Mouse (Mus musculus) lung, embryonic 15.5 days (tissue): ENCODE results near the gene Dlg4. TPM values are rescaled to one million over a fixed set of nuclear protein-coding genes. Genes with fewer than 3 reads are reported as not detected.

ENCODE experiments used
- ATAC-seq: fragments of 200-750 bp; cut with Nextera tagmentation; 2 replicates; pipeline ENCODE4 v1.8.0; 2017; ENCODE audit warnings: moderate number of reproducible peaks, borderline replicate concordance; ENCODE audit not compliant: low FRiP score, low TSS enrichment; ENCODE audit errors: extremely low read depth
- H3K27ac ChIP-seq: fragments of 300-500 bp; sonication (generic); 2 replicates; pipeline ENCODE4 v1.5.1; 2015; ENCODE audit warnings: moderate library complexity, mild to moderate bottlenecking, inconsistent platforms
- H3K27me3 ChIP-seq: fragments of 300-500 bp; sonication (generic); 2 replicates; pipeline ENCODE4 v1.6.1; 2015; ENCODE audit warnings: inconsistent platforms
- H3K36me3 ChIP-seq: fragments of 300-500 bp; sonication (generic); 2 replicates; pipeline ENCODE4 v1.6.1; 2015; ENCODE audit warnings: inconsistent platforms
- H3K4me1 ChIP-seq: fragments of 300-500 bp; sonication (generic); 2 replicates; pipeline ENCODE4 v1.6.1; 2015; ENCODE audit warnings: inconsistent platforms
- H3K4me2 ChIP-seq: fragments of 300-500 bp; sonication (generic); 2 replicates; pipeline ENCODE4 v1.6.1; 2015; ENCODE audit warnings: inconsistent platforms, mild to moderate bottlenecking, moderate library complexity
- H3K4me3 ChIP-seq: fragments of 300-500 bp; sonication (generic); 2 replicates; pipeline ENCODE4 v1.5.1; 2015; ENCODE audit warnings: mild to moderate bottlenecking, inconsistent platforms
- H3K9ac ChIP-seq: fragments of 300-500 bp; sonication (generic); 2 replicates; pipeline ENCODE4 v1.6.1; 2015; ENCODE audit warnings: inconsistent platforms
- H3K9me3 ChIP-seq: fragments of 300-500 bp; sonication (generic); 2 replicates; pipeline ENCODE4 v1.6.1; 2016; ENCODE audit warnings: inconsistent platforms
- WGBS: fragments of 180-500 bp; shearing (Covaris S2); methylation state at CpG from one replicate; pipeline ENCODE4 v1.1.7; 2015; 5-methylcytosine and 5-hydroxymethylcytosine counted together
- polyA plus RNA-seq: library from polyadenylated mRNA; unstranded; fragments of >200 nt; fragmentation: Nextera tagmentation; extraction: Ambion mirVana; gene quantifications from 2 replicates; pipeline ENCODE4 v1.2.1, GENCODE M21; 2015

The Dlg4 gene
- polyA plus RNA-seq, 1 experiment from 2014 or later, result 5.6 TPM

DNA sequence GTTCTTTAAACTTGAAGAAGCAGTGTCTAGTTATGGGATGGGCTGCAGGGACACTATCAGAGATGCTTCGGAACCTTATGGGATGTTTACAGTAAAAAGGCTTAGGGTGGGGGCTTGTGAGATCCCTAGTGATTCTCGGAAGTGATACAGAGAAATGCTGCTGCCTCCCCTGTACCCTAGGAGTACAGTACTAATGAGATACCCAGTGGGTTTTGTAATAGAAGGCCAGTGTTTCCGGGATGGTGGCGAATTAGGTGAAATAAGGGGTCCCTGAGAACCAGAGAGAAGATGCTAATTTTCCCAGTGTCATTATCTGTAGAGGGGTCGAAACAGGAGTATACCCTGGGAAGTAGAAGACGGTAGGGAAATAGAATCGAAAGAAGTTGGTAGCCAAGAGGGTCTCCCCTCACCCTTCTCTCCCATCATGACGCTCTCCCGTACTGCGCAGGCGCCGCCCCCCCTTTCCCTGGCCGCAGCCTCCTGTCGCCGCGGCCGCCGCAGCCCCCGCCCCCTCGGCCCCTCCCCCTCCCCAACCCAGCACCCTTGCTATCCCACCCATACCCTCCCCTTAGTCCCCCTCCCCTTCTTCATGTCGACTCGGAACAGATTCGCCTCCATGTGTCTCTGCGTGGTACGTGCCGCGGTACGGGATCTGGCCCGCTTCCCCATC is 6.9 kb downstream of the Dlg4 start:
- H3K27me3 ChIP-seq, result peaks cover 6% of the 10 kb centered on the region; the same call in 1 of the 2 replicates
- H3K4me1 ChIP-seq, result peaks cover 80% of the 10 kb centered on the region
- 5% methylated on average over 29 of the region's 29 CpGs for WGBS
- H3K9me3 ChIP-seq, result no peaks in the 10 kb centered on the region
- H3K4me3 ChIP-seq, result peak overlapping the region; percentile 35
- peak overlapping the region; percentile 59 for H3K4me2 ChIP-seq
- peak overlapping the region; percentile 18 for H3K9ac ChIP-seq
- H3K27ac ChIP-seq, result peak overlapping the region; percentile 10; the same call in 1 of the 2 replicates
- ATAC-seq, result no peak
- H3K36me3 ChIP-seq, result no peaks in the 10 kb centered on the region

DNA sequence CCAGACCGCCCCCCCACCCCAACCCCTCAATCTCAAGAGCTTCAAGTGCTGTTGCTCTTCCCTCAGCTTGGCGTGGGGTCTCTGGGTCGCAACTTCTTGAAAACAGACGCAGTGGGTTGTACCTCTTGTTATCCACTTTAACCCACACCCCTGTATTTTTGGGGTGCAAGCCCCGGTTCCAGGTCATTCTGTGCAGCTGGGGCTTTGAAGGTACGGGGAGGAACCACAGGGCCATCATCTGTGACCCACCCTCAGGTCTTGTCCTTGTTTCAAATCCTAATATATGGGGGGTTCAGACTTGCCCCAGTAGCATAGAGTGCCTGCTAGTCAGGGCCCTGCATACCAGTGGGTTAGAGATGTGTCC is 7.4 kb downstream of the Dlg4 start:
- no peak for ATAC-seq
- H3K4me3 ChIP-seq, result peak overlapping the region; percentile 35
- no peaks in the 10 kb centered on the region for H3K9me3 ChIP-seq
- peaks cover 80% of the 10 kb centered on the region for H3K4me1 ChIP-seq
- no peaks in the 10 kb centered on the region for H3K36me3 ChIP-seq
- peaks cover 6% of the 10 kb centered on the region; the same call in 1 of the 2 replicates for H3K27me3 ChIP-seq
- WGBS, result 16% methylated on average over 6 of the region's 6 CpGs
- H3K4me2 ChIP-seq, result peak overlapping the region; percentile 59
- H3K27ac ChIP-seq, result 0 out of 2 replicates have a peak overlapping the region, but pooled peaks have one; percentile 10
- H3K9ac ChIP-seq, result peak overlapping the region; percentile 18; the same call in 1 of the 2 replicates

DNA sequence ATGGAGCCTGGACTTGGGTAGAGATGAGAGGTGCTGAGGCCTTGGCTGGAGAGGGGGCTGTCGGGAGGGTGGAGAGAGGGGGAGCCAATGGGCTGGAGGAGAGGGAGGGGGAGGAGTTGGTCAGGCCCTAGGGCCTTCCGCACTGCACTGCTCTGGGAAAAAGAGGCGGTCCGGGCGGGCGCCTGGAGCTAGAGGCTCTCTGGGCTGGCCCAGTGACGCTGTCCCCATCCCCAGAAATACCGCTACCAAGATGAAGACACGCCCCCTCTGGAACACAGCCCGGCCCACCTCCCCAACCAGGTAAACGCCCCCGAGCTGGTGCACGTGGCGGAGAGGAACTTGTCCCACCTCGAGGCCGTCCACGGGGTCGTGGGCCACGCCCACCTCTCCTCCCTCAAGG is 9.9 kb downstream of the Dlg4 start:
- peak; percentile 65 for ATAC-seq
- WGBS, result 7% methylated on average over 19 of the region's 19 CpGs
- no peaks in the 10 kb centered on the region for H3K9me3 ChIP-seq

DNA sequence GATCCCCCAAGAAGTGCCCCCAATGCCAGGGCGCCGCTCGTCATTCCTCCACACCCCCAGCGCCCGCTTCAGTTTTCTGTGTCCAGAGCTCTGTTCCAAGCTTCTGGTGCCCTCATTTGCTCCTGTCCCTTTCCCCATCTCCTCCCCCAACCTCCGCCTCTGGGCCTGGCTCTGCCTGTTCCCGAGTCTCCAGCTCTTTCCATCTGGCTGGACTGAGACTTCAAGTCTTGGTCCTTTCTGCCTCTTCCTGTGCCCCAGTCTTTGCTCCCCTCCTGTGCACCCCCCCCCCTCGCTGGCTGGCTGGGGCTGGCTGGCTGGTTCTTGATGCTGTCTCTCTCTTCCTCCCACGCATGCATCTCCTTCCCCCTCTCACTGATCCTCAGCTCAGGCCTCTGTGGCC is 10.7 kb downstream of the Dlg4 start:
- peak overlapping the region; percentile 59 for H3K4me2 ChIP-seq
- H3K27ac ChIP-seq, result peak overlapping the region; percentile 64
- H3K4me1 ChIP-seq, result peaks cover 67% of the 10 kb centered on the region
- H3K36me3 ChIP-seq, result peaks cover 17% of the 10 kb centered on the region
- WGBS, result 36% methylated on average over 9 of the region's 9 CpGs
- H3K9me3 ChIP-seq, result no peaks in the 10 kb centered on the region
- H3K9ac ChIP-seq, result no peak overlapping the region
- H3K4me3 ChIP-seq, result peak overlapping the region; percentile 37
- ATAC-seq, result no peak
- H3K27me3 ChIP-seq, result peaks cover 6% of the 10 kb centered on the region; the same call in 1 of the 2 replicates

More for the DNA sequence above, 9.9 kb downstream of the Dlg4 start:
- peaks cover 71% of the 10 kb centered on the region for H3K4me1 ChIP-seq
- peak overlapping the region; percentile 50; the same call in 1 of the 2 replicates for H3K27ac ChIP-seq
- H3K9ac ChIP-seq, result 0 out of 2 replicates have a peak overlapping the region, but pooled peaks have one; percentile 11
- peak overlapping the region; percentile 37 for H3K4me3 ChIP-seq
- H3K4me2 ChIP-seq, result peak overlapping the region; percentile 59
- H3K27me3 ChIP-seq, result peaks cover 6% of the 10 kb centered on the region; the same call in 1 of the 2 replicates
- H3K36me3 ChIP-seq, result peaks cover 10% of the 10 kb centered on the region

DNA sequence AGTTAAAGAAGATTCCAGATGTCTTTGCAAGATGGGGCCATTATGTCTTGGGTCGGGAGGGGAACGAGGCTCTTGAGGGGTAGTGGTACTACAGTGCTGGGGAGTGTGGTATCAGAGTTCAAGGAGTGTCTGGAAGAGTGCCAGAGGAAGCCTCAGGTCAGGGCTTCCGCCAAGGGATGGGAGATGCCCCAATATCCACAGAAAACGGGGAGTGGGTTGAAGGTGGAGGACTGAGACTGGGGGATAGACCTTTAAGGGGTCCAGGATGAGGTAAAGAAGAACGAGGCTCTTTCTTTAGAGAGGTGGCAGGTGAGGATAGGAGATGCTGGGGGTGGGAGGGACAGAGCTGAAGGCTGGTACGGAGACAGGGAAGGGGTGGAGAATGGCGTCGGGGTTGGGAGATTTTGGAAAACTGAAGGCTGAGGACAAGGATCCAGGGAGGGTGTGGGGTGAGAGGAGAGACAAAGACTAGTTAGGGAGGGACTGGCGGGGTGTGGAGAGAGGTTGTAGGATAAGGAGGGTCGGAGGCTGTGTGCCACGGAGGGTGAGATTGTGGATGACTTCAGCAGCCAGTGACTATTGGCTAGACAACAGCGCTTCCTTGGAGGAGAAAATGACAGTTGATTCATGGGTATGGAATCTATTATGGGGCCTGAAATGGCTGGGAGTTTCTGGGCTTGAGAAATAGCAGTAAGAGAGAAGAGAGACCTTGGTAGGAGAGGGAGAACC is 11.8 kb downstream of the Dlg4 start:
- Histone ChIP-seq H3K9me3 (no peaks in the 10 kb centered on the region), H3K9ac (no peak overlapping the region), H3K36me3 (peaks cover 25% of the 10 kb centered on the region), H3K27me3 (peaks cover 3% of the 10 kb centered on the region; the same call in 1 of the 2 replicates), H3K27ac (peak overlapping the region; percentile 59), H3K4me3 (peak overlapping the region; percentile 23), H3K4me2 (peak overlapping the region; percentile 56), H3K4me1 (peaks cover 59% of the 10 kb centered on the region)
- 15% methylated on average over 12 of the region's 12 CpGs for WGBS
- ATAC-seq, result no peak

DNA sequence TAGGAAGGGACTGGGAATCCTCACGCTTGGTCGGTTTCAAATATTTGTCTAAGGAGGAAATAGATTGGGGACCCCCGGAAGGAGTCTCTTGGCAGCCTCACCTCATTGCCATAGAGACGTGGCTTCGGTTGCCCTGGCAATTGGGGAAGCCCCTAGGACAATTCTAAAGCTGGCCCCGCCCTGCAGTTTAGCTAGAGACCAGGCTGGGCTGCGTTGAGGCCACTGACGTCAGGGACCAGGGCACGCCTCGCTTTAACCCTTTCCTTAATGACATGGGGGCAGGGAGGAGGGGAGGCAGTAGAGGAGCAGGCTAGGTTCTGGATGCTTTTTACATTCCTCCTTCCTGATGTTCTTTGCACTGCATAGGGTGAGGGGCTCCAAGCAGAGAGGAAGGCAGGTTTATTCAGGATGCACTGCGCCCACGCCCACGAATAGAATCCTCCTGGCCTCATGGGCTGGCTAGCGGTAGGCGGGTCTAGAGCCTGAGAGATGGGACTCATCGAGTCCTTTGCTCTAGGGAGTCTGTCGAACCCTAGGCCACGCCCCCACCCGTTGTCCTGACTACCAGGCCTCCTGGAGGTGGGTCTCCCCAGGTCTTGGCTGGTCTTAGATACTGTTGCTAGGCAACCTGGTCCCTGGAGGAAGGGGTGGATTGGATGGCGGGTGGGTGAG is 12.5 kb downstream of the Dlg4 start:
- Histone ChIP-seq H3K36me3 (peaks cover 28% of the 10 kb centered on the region), H3K9ac (no peak overlapping the region), H3K9me3 (no peaks in the 10 kb centered on the region), H3K4me3 (peak overlapping the region; percentile 23), H3K27ac (peak overlapping the region; percentile 59), H3K4me2 (peak overlapping the region; percentile 56), H3K4me1 (peaks cover 54% of the 10 kb centered on the region), H3K27me3 (no peaks in the 10 kb centered on the region; the same call in 1 of the 2 replicates)
- WGBS, result 3% methylated on average over 20 of the region's 20 CpGs
- ATAC-seq, result peak; percentile 75

DNA sequence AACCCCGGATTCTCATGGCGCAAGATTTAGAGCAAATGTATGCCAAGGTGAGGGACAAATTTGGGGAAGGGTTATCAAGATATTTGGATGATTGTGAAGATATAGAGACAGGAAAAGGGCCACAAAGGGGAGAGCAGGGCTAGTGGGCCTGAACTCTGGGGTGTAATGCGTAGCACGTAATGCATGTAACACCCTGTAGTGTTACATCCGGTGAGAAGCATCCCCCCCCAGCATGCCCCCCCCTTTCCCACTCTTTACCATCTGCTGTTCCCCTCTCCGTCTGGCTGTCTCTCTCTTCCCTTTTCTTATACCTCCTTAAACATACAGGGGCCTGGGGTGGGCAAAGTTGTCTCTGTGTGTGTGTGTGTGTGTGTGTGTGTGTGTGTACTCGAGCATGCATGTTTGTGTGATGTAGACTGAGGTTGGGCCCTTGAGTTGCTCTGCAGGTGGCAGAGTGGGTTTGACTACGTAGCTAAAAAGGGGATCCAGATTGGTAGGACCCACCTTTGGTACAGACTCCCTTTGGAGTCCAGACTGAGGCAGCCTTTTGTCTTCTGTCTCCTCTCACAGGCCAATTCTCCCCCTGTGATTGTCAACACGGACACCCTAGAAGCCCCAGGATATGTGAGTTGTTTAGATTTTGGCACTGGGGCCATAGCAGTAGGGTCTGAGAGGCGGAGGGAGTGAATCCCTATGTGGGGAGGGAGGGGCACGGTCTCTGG is 13.2 kb downstream of the Dlg4 start:
- peak overlapping the region; percentile 56 for H3K4me2 ChIP-seq
- H3K9me3 ChIP-seq, result no peaks in the 10 kb centered on the region
- no peak overlapping the region for H3K9ac ChIP-seq
- peaks cover 48% of the 10 kb centered on the region for H3K4me1 ChIP-seq
- no peaks in the 10 kb centered on the region; the same call in 1 of the 2 replicates for H3K27me3 ChIP-seq
- peaks cover 28% of the 10 kb centered on the region for H3K36me3 ChIP-seq
- H3K4me3 ChIP-seq, result 0 out of 2 replicates have a peak overlapping the region, but pooled peaks have one; percentile 23
- no peak for ATAC-seq
- WGBS, result 38% methylated on average over 11 of the region's 11 CpGs
- H3K27ac ChIP-seq, result peak overlapping the region; percentile 59; the same call in 1 of the 2 replicates

DNA sequence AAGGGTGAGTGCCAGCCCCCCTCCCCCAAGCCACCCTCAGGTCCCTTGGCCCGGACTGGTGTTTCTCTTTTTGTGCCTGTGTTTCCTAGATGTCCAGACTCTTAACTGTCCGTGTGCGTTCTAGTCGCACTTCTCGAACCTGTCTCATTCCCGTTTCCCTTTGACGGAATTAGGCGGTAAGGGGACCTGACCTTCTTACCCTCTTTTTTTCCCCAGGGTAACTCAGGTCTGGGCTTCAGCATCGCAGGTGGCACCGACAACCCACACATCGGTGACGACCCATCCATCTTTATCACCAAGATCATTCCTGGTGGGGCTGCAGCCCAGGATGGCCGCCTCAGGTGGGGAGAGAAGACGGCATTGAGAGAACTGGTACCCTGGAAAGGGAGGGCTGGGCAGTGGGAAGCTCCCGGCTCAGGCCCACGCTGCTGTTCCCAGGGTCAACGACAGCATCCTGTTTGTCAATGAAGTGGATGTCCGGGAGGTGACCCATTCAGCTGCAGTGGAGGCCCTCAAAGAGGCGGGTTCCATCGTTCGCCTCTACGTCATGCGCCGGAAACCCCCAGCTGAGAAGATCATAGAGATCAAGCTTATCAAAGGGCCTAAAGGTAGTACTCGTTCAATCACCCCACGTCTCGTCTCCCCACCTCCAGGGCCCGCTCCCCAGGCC is 14.0 kb downstream of the Dlg4 start:
- Histone ChIP-seq H3K4me3 (no peak overlapping the region), H3K4me1 (peaks cover 44% of the 10 kb centered on the region), H3K36me3 (peaks cover 28% of the 10 kb centered on the region), H3K9me3 (no peaks in the 10 kb centered on the region), H3K9ac (no peak overlapping the region), H3K27ac (no peak overlapping the region), H3K4me2 (no peak overlapping the region), H3K27me3 (no peaks in the 10 kb centered on the region; the same call in 1 of the 2 replicates)
- WGBS, result 92% methylated on average over 28 of the region's 28 CpGs
- ATAC-seq, result no peak

DNA sequence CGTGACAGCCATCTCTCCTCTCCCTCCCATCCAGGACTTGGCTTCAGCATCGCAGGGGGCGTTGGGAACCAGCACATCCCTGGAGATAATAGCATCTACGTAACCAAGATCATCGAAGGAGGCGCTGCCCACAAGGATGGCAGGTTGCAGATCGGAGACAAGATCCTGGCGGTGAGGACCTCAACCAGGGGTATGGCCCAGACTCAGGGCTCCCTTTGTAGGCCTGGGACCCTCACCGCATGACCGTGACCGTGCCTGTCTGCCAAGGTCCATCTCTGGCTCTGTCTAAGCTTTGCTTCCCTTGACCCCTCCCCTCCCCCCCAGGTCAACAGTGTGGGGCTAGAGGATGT is 14.6 kb downstream of the Dlg4 start:
- Histone ChIP-seq H3K36me3 (peaks cover 28% of the 10 kb centered on the region), H3K4me1 (peaks cover 39% of the 10 kb centered on the region), H3K4me2 (no peak overlapping the region), H3K27ac (no peak overlapping the region), H3K9ac (no peak overlapping the region), H3K4me3 (no peak overlapping the region), H3K9me3 (no peaks in the 10 kb centered on the region), H3K27me3 (no peaks in the 10 kb centered on the region; the same call in 1 of the 2 replicates)
- 96% methylated on average over 11 of the region's 11 CpGs for WGBS
- ATAC-seq, result no peak

DNA sequence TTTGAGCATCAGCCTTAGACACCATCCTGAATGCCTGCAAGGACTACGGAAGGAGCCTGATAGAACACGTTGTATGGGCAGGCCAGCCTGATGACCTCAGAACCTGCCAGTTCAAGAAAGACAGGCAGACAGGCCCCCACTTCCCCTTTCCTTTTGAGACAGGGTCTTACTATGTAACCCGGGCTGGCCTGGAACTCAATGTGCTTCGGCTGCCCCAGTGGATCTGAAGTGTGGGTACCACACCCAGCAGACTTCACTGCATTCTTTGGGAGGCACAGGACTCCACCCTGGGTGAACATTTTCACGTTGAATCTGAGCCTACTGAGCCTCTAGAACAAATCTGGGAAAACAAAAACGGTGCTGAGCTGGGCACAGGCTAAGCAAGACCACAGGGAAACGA is 21.4 kb downstream of the Dlg4 start:
- no peak for ATAC-seq
- H3K36me3 ChIP-seq, result peaks cover 23% of the 10 kb centered on the region
- WGBS, result 75% methylated on average over 7 of the region's 7 CpGs

DNA sequence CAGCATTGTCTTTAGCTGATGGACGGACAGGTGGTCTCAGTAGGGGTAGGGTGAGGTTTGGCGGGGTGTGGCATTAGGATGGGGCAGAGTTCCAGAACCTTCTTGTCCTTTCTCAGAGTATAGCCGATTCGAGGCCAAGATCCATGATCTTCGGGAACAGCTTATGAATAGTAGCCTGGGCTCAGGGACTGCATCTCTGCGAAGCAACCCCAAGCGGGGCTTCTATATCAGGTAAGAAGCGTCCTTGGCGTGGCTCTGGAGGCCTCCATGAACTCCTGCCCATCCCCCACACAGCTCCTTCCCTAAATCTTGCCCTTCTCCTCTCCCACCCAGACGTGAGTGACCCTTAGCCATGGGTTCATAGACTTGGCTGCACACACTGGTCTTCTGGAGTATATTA is 22.9 kb downstream of the Dlg4 start:
- H3K4me3 ChIP-seq, result no peak overlapping the region
- WGBS, result 87% methylated on average over 10 of the region's 10 CpGs
- no peak for ATAC-seq
- H3K4me1 ChIP-seq, result no peaks in the 10 kb centered on the region
- H3K4me2 ChIP-seq, result no peak overlapping the region
- H3K9me3 ChIP-seq, result no peaks in the 10 kb centered on the region
- H3K9ac ChIP-seq, result no peak overlapping the region
- H3K27me3 ChIP-seq, result no peaks in the 10 kb centered on the region
- no peak overlapping the region for H3K27ac ChIP-seq
- peaks cover 30% of the 10 kb centered on the region for H3K36me3 ChIP-seq

More for the DNA sequence above, 21.4 kb downstream of the Dlg4 start:
- Histone ChIP-seq H3K9me3 (no peaks in the 10 kb centered on the region), H3K9ac (no peak overlapping the region), H3K4me2 (no peak overlapping the region), H3K4me3 (no peak overlapping the region), H3K27ac (no peak overlapping the region), H3K4me1 (no peaks in the 10 kb centered on the region), H3K27me3 (no peaks in the 10 kb centered on the region)
